Mouse (Mus musculus) frontal cortex, postnatal 36 days (tissue): ENCODE measurements around the gene Cntrl.
A peak's percentile ranks its signal among the peaks of the same experiment; 100 is the strongest.

Experiments used
- DNase-seq, 2 experiments: peaks; one replicate each; pipeline ENCODE4 v3.0.0; 2022; ENCODE audit warnings: low spot score in 2 of 2

The Cntrl gene

DNA sequence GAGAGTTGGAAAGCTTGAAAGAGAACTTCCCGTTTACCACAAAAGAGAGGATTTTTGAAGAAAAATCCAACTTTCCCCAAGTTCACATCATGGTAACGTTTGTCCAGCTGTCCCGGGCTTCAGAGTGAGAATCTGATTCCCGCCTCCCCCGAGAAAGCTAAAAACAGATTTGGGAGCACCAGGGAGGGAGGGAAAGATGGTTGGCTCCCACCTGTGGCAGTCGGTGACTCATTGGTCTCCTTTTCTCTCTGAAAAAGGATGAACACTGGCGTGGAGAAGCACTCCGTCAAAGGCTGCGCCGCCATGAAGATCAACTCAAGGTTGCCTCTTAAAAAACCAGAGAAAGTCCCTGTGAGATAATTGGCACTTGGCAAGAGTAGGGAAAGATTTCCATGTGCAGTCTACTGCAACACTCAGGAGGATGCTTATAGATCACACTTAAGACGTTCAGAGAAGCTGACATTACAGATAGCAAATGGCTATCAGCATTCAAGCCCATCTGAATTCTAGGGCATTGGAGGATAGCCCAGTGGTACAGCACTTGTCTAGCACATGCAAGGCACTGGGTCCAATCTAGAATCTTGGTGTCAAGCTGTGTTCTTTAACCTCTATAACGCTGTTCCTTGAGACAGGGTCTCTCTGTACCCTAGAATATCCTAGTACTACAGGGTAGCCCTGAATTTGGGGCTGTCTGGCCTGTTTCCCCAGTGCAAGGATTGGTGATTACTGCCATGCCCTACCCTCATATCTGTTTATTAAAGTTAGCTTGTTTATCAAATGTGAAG, 66.2 kb downstream of the Cntrl start:
- peak; percentile 36 to 49 for DNase-seq

GRCm38 (mm10) chr2:35178153-35178552, 68.9 kb downstream of the Cntrl start:
- DNase-seq = no peak

DNA sequence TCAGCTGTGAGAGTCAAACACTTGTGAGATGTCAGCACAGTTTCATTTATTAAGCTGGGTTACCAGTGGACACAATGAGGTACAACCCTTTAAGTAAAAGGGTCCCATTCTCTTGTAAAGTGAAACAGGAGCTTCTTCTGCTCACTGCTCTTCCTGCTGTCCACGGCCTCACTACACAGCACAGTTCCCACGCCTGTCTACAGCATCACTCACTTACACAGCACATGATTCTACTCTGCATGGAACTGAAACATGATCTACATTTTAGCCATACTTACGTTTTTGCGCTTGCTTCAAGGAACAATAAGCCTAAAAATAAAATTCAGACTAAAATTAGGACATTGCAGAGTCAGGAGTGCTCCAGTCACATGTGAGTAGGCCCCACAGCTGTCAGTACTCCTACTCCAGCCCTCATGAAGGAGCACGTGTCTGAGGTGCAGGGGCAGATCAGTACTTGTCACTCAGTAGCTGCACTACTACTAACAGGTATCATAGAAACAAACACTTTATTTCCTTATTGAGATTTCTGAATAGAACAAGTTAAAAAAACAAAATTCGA, 73.9 kb downstream of the Cntrl start:
- peak in 1 of 2 experiments; percentile 51 for DNase-seq

DNA sequence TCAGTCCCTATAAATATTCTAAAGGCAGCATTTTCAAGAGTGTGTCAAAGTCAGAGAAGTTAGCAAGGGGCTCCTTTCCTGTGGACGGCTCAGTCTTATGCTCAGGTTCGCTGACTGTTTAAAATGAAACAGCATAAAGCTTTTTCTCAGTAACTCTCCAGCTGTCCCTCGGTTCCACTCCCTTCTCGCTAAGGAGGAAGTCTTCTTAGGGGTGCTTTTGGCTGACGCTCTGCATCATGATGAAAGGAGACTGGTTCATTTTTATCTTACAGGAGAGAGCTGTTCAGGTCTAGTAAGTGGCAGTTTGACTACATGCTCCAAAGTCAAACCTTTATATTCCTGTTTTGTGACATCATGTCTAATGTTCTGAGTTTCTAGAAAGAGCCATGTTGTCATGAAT, 79.6 kb downstream of the Cntrl start:
- no peak for DNase-seq

GRCm38 (mm10) chr2:35193976-35194375, 84.7 kb downstream of the Cntrl start:
- DNase-seq = no peak

GRCm38 (mm10) chr2:35195626-35196544, 86.6 kb downstream of the Cntrl start:
- no peak for DNase-seq

- no peak for DNase-seq
Observed at GRCm38 (mm10) chr2:35199541-35199940, 90.2 kb downstream of the Cntrl start.

GRCm38 (mm10) chr2:35199971-35200897, 90.9 kb downstream of the Cntrl start:
- peak; percentile 27 to 41 for DNase-seq

DNA sequence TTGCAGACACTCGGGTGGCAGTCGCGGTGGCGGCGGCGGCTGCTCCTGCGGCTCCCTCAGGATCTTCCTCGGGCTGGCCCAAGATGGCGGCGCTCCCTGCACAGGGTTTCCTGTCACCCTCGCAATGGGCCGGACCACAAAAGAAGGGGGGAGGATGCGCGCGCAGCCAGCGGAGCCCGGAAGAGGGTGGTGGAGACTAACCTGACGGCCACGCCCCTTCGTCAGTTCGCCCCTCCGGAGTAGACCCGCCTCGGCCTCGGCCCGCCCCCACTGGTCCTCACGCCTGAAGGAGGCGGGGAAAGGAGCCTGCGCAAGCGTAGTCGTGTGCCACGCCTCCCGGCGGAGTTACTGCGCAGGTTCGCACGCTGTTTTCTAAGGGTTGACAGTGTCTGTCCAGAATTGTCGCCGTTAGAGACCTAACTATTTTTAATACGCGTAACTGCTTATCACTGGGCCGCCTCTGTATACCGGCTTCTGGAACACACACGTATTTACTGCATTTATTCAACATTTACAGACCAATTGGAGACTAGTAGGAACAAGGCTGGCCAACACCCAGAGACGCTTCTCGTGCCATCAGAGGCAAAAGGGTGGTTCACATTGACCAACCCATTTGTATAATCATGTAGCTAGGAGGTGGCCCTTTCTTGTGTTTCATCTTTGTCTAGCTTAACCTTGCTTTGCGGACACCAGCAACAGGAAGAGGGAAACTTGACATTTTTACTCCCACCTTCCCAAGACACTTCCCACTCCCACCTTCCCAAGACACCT, 91.8 kb downstream of the Cntrl start, which contains the start of gene Rab14:
TSS of gene Rab14 (minus strand) at position 223 of the 771 bp plus-strand sequence.
- peak; percentile 98 to 99 for DNase-seq

DNA sequence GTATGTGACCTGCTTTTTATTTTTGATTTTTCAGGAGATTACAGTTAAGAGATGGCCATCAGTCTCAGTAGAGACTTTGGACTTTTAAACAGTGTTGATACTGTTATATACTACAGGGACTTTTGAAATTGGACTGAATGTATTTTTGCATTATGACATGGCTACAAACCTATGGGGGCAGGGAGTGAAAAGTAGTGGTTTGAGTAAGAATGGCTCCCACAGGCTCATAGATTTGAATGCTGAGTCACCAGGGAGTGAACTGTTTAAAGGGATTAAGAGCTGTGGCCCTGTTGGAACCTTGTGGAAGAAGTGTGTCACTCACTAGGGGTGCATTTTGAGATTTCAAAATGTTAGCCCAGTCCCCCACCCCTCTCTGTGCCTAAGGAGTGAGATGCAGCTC, 94.4 kb downstream of the Cntrl start:
- DNase-seq = no peak

DNA sequence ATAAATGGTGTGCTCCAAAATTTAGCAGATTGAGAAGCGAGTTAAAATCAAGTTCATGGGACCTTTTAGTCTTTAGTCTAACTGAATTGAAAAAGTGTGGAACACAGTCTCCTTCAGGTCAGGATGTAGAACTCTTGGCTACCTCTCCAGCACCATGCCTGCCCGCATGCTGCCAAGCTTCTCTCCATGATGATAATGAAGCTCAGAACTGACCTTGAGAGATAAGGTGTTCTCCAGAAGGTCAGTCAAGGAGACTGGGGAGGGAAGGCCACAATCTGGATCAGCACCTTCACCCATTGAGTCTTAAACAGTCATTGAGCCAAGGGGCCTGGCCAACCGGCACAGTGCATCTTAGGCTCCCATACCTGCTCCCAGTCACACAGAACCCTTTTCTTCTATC, 97.5 kb downstream of the Cntrl start:
- DNase-seq = no peak

DNA sequence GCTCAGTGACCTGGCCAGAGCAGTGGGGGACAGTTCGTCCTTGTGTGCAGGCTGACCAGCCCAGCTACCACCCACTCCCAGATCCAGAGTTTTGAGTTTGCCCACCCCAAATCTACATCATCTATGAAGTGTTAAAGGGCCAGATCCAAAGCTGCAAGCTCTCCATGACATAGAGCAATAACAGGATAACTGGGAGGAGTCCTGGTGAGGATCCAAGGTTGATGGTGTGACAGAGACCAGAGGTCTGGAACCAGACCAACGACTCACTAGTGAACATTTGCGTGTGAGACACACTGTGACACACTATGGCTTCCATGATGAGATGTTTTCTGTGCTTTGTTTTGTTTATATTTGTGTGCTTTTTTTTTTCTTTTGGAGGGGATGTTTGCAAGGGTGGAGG, 98.8 kb downstream of the Cntrl start:
- DNase-seq = no peak

- no peak for DNase-seq
Observed at GRCm38 (mm10) chr2:35208931-35209665, 99.8 kb downstream of the Cntrl start.

GRCm38 (mm10) chr2:35211681-35212080, 102.4 kb downstream of the Cntrl start:
- DNase-seq = no peak

DNA sequence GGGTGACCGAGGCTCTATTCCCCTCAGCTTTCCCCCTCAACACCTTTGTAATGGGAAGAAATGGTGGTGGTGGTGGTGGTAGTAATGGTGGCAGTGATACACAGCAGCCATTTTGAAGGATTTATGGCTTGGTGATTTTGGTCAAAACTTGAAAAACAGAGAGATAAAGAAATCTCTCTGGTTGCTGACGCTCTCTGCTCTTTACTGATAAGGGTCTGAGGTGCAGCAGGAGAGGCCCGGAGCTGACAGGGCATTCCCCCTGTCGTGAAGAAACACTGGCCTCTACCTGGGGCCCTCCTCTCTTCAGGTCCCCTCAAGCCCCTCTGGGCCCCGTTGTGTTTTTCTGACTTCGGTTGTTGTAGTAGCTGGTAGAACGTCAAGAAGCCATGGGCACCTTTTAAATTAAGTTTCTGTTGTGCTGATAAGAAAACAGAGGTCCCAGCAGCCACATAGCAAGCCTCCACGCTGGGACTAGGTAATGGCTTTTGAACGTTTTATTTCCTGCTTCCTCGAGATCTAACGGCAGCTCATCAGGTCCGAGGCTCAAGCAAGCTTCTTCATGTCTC, 104.1 kb downstream of the Cntrl start:
- DNase-seq = no peak

- peak; percentile 84 to 90 for DNase-seq
Observed at GRCm38 (mm10) chr2:35214881-35215358, 105.6 kb downstream of the Cntrl start.

DNA sequence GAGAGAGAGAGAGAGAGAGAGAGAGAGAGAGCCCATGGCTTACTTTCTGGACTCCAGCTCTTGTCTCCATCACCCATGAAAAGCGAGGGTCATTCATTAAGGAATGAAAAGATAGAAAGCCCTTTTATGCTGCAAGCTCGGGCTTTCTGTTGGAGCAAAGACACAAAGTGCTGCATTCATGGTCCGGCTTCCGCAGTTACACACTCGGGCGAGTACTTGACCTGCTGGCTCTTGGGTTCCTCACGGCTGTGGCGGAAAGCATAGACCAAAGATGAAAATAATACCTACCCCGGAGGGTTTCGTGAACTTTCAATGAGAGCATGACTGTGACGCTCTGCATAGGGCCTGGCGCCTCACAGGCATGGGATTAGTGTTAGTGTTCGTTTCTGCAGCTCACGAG, 106.1 kb downstream of the Cntrl start:
- DNase-seq = peak in 1 of 2 experiments; percentile 34

- no peak for DNase-seq
Observed at GRCm38 (mm10) chr2:35216701-35217100, 107.4 kb downstream of the Cntrl start.

GRCm38 (mm10) chr2:35218736-35219135, 109.4 kb downstream of the Cntrl start:
- no peak for DNase-seq
